Mouse (Mus musculus): ENCODE measurements around the gene Ralgps2. TPM values are rescaled to one million over a fixed set of nuclear protein-coding genes. Genes with fewer than 3 reads are reported as not detected.

Gene Ralgps2
- polyA plus RNA-seq, 1 experiment from 2014 or later = 133 TPM

Other genes with a start within 250 kb of the Ralgps2 start
- 18.0 and 18.2 TPM in 2 replicates for gene Fam20b, start 220.5 kb downstream of the Ralgps2 start, polyA plus RNA-seq (2015; fragmentation: Nextera tagmentation; extraction: Ambion mirVana)
- gene Angptl1, start 101.1 kb downstream of the Ralgps2 start, polyA plus RNA-seq (2015; fragmentation: Nextera tagmentation; extraction: Ambion mirVana) = 1.2 and 1.3 TPM in 2 replicates
- gene Tex35, start 169.1 kb upstream of the Ralgps2 start, polyA plus RNA-seq (2015; fragmentation: Nextera tagmentation; extraction: Ambion mirVana) = not detected in 2 replicates